Mouse (Mus musculus) c-Kit-positive CD71-positive TER-119-positive erythroid progenitor cells, embryonic 14.5 days (primary cell): Measurements from ENCODE around the gene Ntn4.

Experiments
- DNase-seq: peaks from one replicate; pipeline ENCODE4 v3.0.0-alpha.2; 2013; ENCODE audit warnings: low spot score

The Ntn4 gene

GRCm38 (mm10) chr10:93641821-93642746 is 1.6 kb downstream of the Ntn4 start:
- DNase-seq: no peak

GRCm38 (mm10) chr10:93642897-93643296 is 2.4 kb downstream of the Ntn4 start:
- no peak for DNase-seq

- no peak for DNase-seq
Observed at GRCm38 (mm10) chr10:93644451-93644941, 4.0 kb downstream of the Ntn4 start.

- DNase-seq: no peak
Observed at GRCm38 (mm10) chr10:93647655-93648561, 7.4 kb downstream of the Ntn4 start.

- DNase-seq: no peak
Observed at GRCm38 (mm10) chr10:93648598-93649102, 8.2 kb downstream of the Ntn4 start.

- no peak for DNase-seq
Observed at GRCm38 (mm10) chr10:93649127-93649526, 8.6 kb downstream of the Ntn4 start.

- DNase-seq: no peak
Observed at GRCm38 (mm10) chr10:93649600-93649999, 9.1 kb downstream of the Ntn4 start.

GRCm38 (mm10) chr10:93653322-93653721 is 12.8 kb downstream of the Ntn4 start:
- no peak for DNase-seq

- no peak for DNase-seq
Observed at GRCm38 (mm10) chr10:93655428-93655827, 14.9 kb downstream of the Ntn4 start.

GRCm38 (mm10) chr10:93659792-93660191 is 19.3 kb downstream of the Ntn4 start:
- DNase-seq: no peak

- no peak for DNase-seq
Observed at GRCm38 (mm10) chr10:93661348-93661991, 21.0 kb downstream of the Ntn4 start.

GRCm38 (mm10) chr10:93662018-93662417 is 21.5 kb downstream of the Ntn4 start:
- DNase-seq: no peak

GRCm38 (mm10) chr10:93666222-93666621 is 25.7 kb downstream of the Ntn4 start:
- DNase-seq: peak; percentile 75

GRCm38 (mm10) chr10:93666996-93667395 is 26.5 kb downstream of the Ntn4 start:
- no peak for DNase-seq

GRCm38 (mm10) chr10:93672646-93673479 is 32.4 kb downstream of the Ntn4 start:
- DNase-seq: peak; percentile 47

GRCm38 (mm10) chr10:93679191-93680007 is 38.9 kb downstream of the Ntn4 start:
- DNase-seq: no peak

GRCm38 (mm10) chr10:93680680-93681377 is 40.3 kb downstream of the Ntn4 start:
- no peak for DNase-seq

GRCm38 (mm10) chr10:93682185-93682747 is 41.8 kb downstream of the Ntn4 start:
- DNase-seq: no peak

- no peak for DNase-seq
Observed at GRCm38 (mm10) chr10:93683185-93683584, 42.7 kb downstream of the Ntn4 start.
